Mouse (Mus musculus) central nervous system, embryonic 11.5 days (tissue): ENCODE measurements around the gene Myo9a. TPM values are rescaled to one million over a fixed set of nuclear protein-coding genes. Genes with fewer than 3 reads are reported as not detected.

Source experiments
- polyA plus RNA-seq: library from polyadenylated mRNA; depleted of rRNA; stranded (reverse); fragments of >200 nt; gene quantifications from 2 replicates; pipeline ENCODE4 v1.2.3, GENCODE M21; 2012; rRNA removed

The Myo9a gene
- 11.6 and 18.1 TPM in 2 replicates for polyA plus RNA-seq

GRCm38 (mm10) chr9:59750267-59751065 is at the start of gene Myo9a, which contains the start of gene Senp8:
Gene Myo9a (plus strand): TSS chr9:59750896.
Gene Senp8 (minus strand): TSS chr9:59750710.

GRCm38 (mm10) chr9:59960559-59960958 is 209.9 kb downstream of the Myo9a start, which contains the start of gene Nr2e3:
Gene Nr2e3 (minus strand): TSS chr9:59960659.

Other genes with a start within 250 kb of the Myo9a start
- 24.9 and 35.8 TPM in 2 replicates for gene Hexa, start 211.4 kb upstream of the Myo9a start, polyA plus RNA-seq
- 0.07 TPM in 1 of 2 replicates, not detected in the other for gene Tmem202, start 211.0 kb upstream of the Myo9a start, polyA plus RNA-seq
- gene Celf6, start 173.0 kb upstream of the Myo9a start, polyA plus RNA-seq = 4.0 and 5.4 TPM in 2 replicates
- 67.3 and 90.3 TPM in 2 replicates for gene Parp6, start 133.6 kb upstream of the Myo9a start, polyA plus RNA-seq
- gene Pkm, start 94.5 kb upstream of the Myo9a start, polyA plus RNA-seq = 1,514 and 2,121 TPM in 2 replicates
- 0.32 and 0.76 TPM in 2 replicates for gene Gramd2, start 70.8 kb upstream of the Myo9a start, polyA plus RNA-seq
- gene Senp8, start 186 bp upstream of the Myo9a start, polyA plus RNA-seq = 8.0 and 11.1 TPM in 2 replicates
- 0.07 and 0.20 TPM in 2 replicates for gene Nr2e3, start 209.8 kb downstream of the Myo9a start, polyA plus RNA-seq